Mouse (Mus musculus): ENCODE results near the gene Kif2a. TPM values are rescaled to one million over a fixed set of nuclear protein-coding genes. Genes with fewer than 3 reads are reported as not detected.
A peak's percentile ranks its signal among the peaks of the same experiment; 100 is the strongest.
"Not testable (repeated sequence)": the region's sequence is repeated elsewhere in the genome, so short reads cannot be mapped to it uniquely, and the experiment has no call there.

Kif2a gene
- total RNA-seq, 2 experiments from 2014 or later = 20.4 to 30.3 TPM

DNA sequence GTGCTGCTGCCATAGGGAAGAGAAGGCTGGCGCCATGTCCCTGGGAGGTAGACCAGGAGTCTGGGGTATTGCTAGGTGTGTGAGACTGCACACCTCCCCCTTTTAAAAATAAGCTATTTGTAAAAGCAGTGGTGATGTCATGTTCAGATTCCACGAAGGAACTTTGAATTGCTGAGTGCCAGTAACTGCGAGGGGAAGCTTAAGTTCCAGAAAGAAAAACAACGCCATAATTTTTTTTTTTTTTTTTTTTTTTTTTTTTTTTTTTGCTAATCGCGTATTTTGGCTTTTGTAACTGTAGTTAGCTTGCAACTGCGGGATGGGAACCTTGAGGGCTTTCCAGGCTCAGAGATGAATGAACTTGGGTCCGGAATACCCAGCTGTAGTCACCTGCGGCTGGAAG is 76.4 kb downstream of the Kif2a start:
- DNase-seq = no peak
- H3K27ac ChIP-seq = no peak overlapping the region
- intact Hi-C loops (cut with DNase I) = no loop called here
- H3K4me3 ChIP-seq = no peak overlapping the region
- TF ChIP-seq CTCF (IDR thresholded peaks at IDR 0.05) = no peak

DNA sequence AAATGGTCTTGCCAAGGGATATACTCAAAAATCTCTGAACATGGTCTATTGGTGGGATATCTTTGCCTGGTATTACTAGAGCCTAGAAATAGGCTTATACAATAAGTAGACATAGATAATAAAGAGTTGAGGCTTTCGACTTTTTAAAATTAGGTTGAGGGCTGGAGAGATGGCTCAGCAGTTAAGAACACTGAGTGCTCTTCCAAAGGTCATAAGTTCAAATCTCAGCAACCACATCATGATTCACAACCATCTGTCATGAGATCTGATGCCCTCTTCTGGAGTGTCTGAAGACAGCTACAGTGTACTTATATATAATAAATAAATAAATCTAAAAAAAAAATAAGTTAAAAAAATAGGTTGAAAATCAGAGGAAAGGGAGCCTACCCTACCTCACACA is 79.2 kb downstream of the Kif2a start:
- Histone ChIP-seq H3K4me3 (no peak overlapping the region), H3K27ac (no peak overlapping the region)
- intact Hi-C loops (cut with DNase I) = no loop called here
- DNase-seq = no peak
- TF ChIP-seq CTCF (IDR thresholded peaks at IDR 0.05) = no peak

DNA sequence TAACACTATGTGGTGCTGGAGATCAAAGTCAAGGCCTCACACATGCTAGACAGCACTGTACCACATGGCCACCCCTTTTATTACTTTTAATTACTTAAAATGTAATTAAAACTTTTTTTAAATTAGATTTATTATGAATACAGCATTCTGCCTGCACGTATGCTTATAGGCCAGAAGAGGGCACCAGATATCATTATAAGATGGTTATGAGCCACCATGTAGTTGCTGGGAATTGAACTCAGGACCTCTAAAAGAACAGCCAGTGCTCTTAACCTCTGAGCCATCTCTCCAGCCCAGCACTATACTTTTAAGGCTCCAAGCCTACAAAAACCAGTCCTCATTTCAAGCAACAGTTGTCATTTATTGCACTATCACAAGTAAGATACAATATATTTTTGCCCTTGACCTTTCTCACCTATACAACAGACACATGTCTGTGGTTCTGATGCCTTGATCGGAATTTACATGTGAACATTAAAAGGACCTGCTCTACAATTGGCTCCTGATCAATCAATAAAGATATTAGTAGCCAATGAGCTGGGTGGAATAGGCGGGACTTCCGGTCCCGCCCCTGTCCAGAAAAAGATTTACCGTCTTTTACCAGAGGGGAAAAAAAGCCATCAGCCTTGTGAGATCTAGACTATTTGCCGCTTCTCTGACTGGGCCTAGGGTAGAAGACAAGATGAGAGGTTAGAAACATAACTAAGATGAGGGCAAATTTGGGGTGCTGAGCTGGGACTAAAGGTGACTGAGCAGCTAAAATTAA is 80.5 kb downstream of the Kif2a start:
- no peak overlapping the region for H3K4me3 ChIP-seq
- intact Hi-C loops (cut with DNase I) = no loop called here

DNA sequence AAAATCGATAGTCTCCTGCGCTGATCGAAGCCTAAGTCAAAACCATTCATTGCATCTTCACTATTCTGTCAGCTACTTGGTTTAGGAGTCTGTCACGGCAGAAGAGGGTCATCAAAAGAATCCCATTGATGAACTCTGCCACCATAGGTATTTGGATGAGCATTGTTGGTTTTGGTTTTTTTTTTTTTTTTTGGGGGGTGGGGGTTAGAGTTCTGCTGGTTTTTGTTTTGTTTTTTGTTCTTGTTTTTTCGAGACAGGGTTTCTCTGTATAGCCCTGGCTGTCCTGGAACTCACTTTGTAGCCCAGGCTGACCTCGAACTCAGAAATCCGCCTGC is 84.8 kb downstream of the Kif2a start:
- intact Hi-C loops (cut with DNase I) = no loop called here
- no peak overlapping the region for H3K27ac ChIP-seq
- H3K4me3 ChIP-seq = peak overlapping the region; percentile 86
- DNase-seq = no peak
- TF ChIP-seq CTCF (IDR thresholded peaks at IDR 0.05) = no peak

More for the DNA sequence above, 80.5 kb downstream of the Kif2a start:
- no peak overlapping the region for H3K27ac ChIP-seq
- TF ChIP-seq CTCF (IDR thresholded peaks at IDR 0.05) = peak; percentile 30; the same call in 1 of the 2 replicates
- no peak for DNase-seq

DNA sequence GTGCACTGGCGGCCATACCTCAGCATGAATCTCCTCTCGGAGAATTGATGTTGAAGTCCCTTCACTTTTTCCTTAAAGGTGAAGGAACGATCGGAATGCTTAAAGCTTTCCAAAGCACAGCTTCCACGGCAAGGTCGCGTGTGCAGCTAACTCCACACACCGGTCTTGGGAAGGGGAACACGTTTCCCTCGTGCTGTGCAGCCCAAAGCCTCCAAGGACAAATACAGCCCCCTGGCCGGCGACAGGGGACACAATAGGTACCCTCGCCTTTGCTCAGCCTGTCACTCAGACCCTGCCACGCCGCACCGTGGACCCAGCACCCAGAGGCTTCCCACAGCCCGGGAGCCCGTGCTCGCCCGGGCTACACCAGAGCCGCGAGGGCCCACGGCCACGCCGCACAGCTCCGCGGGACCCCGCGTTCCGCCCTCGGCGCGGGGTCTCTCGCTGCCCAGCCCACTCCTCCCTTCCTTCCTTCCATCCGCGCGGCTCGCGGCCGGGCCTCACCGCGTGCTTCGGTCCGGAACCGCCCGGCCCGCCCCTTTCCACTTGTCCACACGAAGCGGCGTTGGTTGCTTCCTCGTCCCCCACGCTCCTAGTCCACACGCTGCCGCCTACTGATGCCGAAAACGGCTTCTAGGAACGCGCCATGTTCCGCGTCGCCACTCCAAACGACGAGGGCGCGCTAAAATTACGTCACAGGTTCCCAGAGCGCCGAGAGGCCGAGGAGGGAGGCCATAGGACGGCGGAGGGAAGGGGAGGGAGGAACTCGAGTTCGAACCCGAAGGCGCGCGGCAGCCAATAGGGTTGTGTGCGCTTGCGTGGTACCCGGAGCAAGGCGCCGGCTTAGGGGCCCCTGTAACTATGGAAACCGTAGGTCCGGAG is 85.4 kb downstream of the Kif2a start, which contains the start of gene Ipo11:
Gene Ipo11 (minus strand): TSS at position 703 of the 882 bp plus-strand sequence.
- Histone ChIP-seq H3K27ac (peak within 1 kb of the TSS; percentile 87), H3K4me3 (peak within 1 kb of the TSS; percentile 86)
- TF ChIP-seq CTCF (IDR thresholded peaks at IDR 0.05) = no peak
- intact Hi-C loops (cut with DNase I) = no loop called here
- DNase-seq = peak; percentile 94

DNA sequence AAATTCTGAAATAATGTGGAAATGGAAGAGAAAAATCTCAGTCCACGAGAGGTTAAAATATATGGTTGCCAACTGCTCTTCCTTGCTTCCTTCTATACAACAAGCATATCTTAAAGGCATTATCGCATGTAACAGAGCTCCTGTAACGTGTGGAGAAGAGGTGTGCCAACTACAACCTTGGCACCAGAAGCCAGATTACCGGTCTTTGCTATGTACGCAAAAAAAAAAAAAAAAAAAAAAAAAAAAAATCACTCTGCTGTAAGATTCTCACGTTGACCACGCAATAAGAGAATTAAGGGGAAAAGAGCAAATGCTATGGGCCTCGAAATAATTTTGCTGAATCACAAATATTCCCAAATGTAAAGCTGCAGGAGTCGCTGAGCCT is 86.1 kb downstream of the Kif2a start:
- intact Hi-C loops (cut with DNase I) = no loop called here
- no peak overlapping the region for H3K27ac ChIP-seq
- H3K4me3 ChIP-seq = peak overlapping the region; percentile 86
- no peak for TF ChIP-seq CTCF (IDR thresholded peaks at IDR 0.05)
- DNase-seq = no peak

DNA sequence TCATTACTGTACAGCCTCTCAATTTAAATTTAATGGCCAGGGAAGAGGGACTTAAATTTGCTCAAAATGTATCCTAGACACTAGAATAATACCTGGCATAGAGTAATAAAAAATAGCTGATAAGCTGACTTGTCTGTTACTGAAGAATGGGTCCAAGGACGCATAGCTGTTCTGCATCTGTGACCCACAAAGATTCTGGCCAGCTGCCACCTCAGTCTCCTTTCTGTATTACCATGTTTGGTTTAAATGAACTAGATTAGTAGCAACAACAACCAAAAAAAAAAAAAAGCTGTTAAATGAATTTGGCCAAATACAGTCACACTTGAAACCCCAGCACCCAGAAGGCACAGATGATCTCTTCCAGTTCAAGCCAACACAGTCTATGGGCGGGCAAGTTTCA is 92.7 kb downstream of the Kif2a start:
- Histone ChIP-seq H3K27ac (no peak overlapping the region), H3K4me3 (no peak overlapping the region)
- no peak for TF ChIP-seq CTCF (IDR thresholded peaks at IDR 0.05)
- peak; percentile 26 for DNase-seq
- intact Hi-C loops (cut with DNase I) = no loop called here

DNA sequence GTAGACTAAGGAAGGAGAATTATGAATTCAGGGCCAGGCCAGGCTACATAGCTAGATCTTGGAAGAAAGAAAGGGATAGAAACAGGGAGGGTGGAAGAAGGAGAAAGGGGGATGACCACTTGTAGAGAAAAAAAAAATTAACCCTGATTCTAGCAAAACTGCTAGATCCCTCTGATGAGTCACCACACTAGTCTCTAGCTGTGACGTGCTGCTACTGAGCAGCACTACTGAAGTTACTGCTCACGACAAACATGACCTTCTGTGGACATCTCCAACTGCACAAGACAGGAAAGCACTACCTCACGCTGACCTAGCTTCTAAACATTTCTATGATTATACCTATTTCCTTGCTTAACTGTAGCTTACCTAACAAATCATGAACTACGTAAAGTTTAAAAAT is 93.6 kb downstream of the Kif2a start:
- intact Hi-C loops (cut with DNase I) = no loop called here
- Histone ChIP-seq H3K4me3 (no peak overlapping the region), H3K27ac (no peak overlapping the region)
- DNase-seq = no peak
- TF ChIP-seq CTCF (IDR thresholded peaks at IDR 0.05) = no peak

DNA sequence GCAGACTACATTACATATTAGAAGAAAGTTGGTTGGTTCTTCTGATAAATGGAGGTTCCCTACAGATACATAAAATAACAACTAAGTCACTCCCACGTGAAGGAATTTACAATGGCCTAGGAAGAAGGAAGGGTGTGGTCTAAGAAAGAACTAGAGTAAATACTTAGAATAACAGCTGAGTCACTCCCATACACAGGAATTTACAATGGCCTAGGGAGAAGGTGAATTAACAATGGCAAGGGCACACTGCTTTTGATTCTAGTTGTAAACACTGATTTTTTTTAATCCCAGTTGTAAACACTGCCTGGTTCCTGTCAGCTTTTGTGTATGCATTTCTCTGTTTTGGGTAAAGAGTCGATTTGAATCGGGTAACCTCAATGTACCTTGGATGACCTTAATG is 96.0 kb downstream of the Kif2a start:
- intact Hi-C loops (cut with DNase I); H3K4me3 ChIP-seq; H3K27ac ChIP-seq; DNase-seq: not testable (repeated sequence)

DNA sequence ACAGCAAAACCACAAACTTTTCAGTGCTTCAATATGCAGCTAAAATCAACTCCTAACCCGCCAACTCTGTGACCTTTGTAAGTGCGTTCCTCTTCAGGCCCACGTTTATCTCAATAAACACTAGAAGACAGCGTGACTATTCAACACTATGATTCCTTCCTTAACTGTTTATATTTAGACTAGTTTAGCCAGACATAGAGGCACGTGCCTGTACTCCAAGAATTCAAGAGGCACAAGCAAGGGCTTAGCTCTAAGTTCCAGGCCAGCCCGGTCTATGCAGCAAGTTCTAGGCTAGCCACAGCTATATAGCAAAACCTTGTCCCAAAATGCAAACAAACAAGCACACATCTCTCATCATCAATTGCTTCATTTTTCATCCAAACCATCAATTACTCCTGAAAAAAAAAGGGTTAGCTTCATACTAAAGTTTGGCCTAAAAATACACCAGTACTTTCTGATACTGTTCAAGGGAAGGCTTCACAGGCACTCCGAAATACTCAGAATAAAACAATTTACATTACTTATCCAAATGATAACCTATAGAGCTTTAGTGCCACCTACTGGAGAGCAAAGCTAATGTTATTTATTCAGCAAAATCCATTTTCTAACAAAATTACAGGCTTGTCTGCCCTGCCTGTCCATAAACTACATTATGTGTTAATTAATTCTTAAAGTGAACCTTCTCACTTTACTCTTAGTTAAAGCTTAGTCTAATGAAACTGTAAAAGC is 103.4 kb downstream of the Kif2a start:
- H3K27ac ChIP-seq = no peak overlapping the region
- H3K4me3 ChIP-seq = no peak overlapping the region
- TF ChIP-seq CTCF (IDR thresholded peaks at IDR 0.05) = peak; percentile 70
- no peak for DNase-seq
- intact Hi-C loops (cut with DNase I) = no loop called here

DNA sequence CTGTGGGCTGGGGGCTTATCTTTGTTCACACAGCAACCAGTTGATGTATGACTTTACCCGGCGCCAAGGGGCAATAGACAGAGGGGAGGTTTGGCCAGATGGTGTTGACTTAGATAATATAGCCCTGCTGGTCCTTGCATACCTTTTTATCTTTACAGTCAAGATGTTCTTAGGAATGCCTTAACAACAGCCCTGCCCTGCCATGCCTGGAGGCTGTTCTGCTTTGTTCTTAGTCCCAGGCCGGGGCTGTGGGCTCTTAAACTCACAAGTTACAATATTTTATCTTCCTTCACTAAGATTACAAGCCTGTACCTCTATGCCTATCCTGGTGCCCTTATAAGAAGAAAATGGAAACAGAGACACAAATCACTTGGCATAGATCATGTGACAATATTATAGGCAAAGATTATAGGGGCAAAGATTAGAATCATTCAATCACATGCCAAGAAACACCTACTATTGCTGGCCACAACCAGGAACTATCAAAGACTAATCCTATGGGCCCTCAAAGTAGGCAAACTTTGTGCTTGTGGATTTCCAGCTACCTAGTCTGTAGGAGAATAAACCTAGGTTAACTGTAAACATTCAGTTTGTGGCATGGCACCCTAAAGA is 108.7 kb downstream of the Kif2a start:
- no peak for TF ChIP-seq CTCF (IDR thresholded peaks at IDR 0.05)
- DNase-seq = no peak
- Histone ChIP-seq H3K4me3 (no peak overlapping the region), H3K27ac (no peak overlapping the region)
- intact Hi-C loops (cut with DNase I) = no loop called here

DNA sequence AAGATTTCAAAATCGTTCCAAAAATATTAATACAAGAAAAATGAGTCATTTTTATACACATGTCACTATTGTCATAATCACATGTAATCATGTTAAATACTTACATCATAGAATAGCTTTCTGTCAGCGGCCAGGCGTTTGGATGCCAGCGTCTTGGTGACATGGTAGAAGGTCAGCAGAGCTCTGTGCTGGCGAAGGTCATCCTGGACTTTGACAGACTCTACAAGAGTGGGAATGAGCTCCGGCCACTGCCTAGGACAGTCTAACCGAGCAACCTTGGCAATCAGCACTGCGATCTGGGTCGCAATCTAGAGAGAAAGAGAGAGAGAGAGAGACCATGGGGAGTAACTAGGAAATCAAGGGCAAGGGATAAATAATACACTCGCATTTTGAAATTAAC is 111.8 kb downstream of the Kif2a start:
- TF ChIP-seq CTCF (IDR thresholded peaks at IDR 0.05) = no peak
- intact Hi-C loops (cut with DNase I) = no loop called here
- Histone ChIP-seq H3K4me3 (no peak overlapping the region), H3K27ac (no peak overlapping the region)
- no peak for DNase-seq

Other genes with a start within 250 kb of the Kif2a start
- 10 to 100 TPM; 13.8 to 17.2 TPM for gene Ipo11, start 85.2 kb downstream of the Kif2a start, total RNA-seq (2021)
- gene Dimt1, start 75.0 kb downstream of the Kif2a start, total RNA-seq (2021) = 1 to 10 TPM; 6.3 to 6.9 TPM

All from gastrocnemius, adult 2 months (tissue).